Mouse (Mus musculus): Measurements from ENCODE around the gene Olfr1411. TPM values are rescaled to one million over a fixed set of nuclear protein-coding genes. Genes with fewer than 3 reads are reported as not detected.

Olfr1411 gene
- total RNA-seq (2017), result not detected in 2 replicates

DNA sequence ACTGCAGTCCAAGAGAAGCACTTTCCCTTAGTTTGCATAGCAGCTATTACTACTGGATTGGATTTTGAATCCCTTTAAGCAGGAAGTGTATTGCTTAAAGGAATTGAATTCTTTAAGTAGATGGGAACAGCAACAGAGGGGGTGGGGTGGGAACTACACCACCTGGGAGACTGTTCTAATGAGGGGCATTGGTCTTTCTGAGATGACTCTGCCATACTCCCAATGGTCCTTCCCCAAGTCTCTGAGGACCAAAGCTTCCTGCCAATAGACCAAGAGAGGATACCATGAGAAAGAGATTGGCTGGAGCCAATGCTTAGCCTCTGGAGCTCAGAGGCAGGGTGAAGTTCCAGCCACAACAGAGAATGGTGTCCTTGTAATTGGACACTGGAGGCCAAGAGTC lies at the start of gene Olfr1411:
Gene Olfr1411, plus strand, starts transcription at position 301 of the 400 bp plus-strand sequence.
- ATAC-seq (replicated peaks; ENCODE audit: low read depth, poor library complexity, severe bottlenecking), result no peak

DNA sequence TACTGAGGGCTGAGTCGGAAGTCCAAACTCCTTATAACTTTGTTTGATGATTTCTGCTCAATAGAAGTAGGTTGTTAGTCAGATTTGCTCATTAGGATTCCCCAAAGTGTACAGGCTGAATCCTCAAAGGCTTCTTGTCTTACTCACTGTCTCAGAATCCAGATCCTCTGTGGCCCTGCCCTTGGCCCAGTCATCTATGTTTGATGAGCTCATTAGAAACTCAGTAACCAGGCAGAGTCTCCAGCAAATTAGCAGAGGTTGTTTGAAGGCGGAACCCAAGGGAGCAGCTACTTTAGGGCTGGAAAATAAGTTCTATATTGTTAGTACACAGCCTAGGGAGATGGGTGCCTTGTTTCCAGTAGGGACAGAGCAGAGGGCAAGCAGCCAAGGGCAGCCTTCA lies 48.3 kb upstream of the Olfr1411 start:
- ATAC-seq (replicated peaks; ENCODE audit: low read depth, poor library complexity, severe bottlenecking), result no peak

DNA sequence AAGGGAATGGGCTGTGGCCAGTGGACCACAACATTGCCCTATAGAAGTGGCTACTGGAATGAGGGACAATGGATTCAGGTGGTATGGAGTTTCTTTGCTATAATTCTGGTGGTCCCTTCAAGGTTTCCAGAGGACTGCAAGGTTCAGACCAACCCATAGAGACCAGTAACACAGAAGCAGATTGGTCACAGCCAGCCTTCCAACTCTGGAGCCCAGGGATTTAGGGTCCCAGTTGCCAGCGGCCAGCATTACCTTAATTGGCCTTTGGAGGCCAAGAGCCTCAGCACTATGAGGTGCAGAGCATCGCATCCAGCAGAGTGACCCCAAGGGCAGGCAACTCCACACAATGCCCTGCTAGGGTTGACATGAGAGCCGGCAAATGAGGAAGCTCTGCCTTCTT lies 23.2 kb upstream of the Olfr1411 start, which contains the start of gene Olfr1413:
Gene Olfr1413, plus strand, starts transcription at position 301 of the 400 bp plus-strand sequence.
- ATAC-seq (replicated peaks; ENCODE audit: low read depth, poor library complexity, severe bottlenecking), result no peak

DNA sequence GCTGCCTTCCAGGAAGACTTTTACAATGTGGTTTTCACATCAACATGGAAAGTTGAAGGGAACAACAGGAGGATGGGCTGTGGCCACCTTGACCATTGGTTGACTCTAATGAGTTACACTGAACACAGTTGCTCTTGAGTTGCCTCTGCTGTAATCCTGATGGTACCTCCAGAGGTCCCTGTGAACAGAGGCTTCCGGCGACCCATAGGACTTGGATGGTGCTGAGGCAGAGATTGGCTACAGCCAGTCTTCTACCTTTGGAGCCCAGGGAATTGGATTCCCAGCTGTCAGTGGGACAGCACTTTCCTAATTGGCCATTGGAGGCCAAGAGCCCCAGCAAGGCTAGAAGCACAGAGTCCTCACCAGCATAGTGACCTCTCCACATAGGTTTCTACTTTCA lies 8.7 kb upstream of the Olfr1411 start, which contains the start of gene Olfr1412:
Gene Olfr1412, plus strand, starts transcription at position 301 of the 400 bp plus-strand sequence.
- ATAC-seq (replicated peaks; ENCODE audit: low read depth, poor library complexity, severe bottlenecking), result no peak

DNA sequence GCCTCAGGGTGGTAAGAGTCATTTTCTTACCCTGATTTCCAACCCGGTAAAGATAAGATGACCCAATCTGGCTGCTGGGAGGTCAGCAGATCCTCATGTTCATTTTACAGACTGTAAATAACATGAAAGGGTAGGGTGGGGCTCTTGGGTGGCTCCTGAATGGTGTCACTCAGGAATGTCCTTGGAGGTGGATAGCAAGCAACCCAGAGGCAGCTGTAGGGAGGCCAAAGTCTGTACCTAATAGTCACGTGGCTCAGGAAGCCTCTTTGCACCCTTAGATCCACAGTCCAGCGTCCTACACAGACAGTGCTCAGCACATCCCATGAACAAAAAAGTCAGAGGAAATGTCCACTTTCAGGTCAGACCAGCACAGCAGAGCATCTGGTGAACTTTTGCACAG lies 1.8 kb downstream of the Olfr1411 start:
- ATAC-seq (replicated peaks; ENCODE audit: low read depth, poor library complexity, severe bottlenecking), result no peak

DNA sequence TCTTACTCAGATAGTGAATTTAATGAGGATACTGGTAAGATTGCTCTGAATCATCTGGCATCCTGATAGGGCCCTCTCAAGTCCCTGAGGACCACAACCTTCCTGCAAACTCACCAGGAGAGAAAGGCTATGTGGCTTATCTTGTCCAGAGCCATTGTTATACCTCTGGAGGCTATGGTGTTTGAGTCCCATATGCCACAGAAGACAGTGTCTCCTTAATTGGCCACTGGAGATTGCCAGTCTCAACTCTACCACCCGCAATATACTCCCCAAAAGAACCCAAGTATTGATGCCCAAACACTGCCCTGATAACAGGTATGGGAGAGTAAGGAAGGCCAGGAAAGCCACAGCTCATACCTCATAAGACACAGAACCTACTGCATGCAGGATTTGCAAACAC lies 11.3 kb downstream of the Olfr1411 start, which contains the start of gene Olfr1410:
Gene Olfr1410, plus strand, starts transcription at position 301 of the 400 bp plus-strand sequence.
- no peak for ATAC-seq (replicated peaks; ENCODE audit: low read depth, poor library complexity, severe bottlenecking)

DNA sequence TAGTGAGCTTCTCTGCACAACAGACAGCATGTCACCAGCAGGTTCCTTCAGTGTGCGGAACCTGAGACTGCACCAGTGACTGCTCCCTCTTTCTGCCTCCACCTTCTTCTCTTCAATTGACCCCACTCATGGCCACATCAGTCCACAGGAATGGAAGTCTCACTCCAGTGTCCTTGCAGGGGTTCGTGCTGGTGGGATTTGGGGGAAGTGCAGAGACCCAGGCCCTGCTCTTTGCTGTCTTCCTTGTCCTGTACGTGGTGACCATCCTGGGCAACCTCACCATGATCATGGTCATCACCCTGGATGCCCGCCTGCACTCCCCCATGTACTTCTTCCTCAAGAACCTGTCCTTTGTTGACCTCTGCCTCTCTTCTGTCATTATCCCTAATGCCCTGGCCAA lies 13.5 kb downstream of the Olfr1411 start:
- no peak for ATAC-seq (replicated peaks; ENCODE audit: low read depth, poor library complexity, severe bottlenecking)

DNA sequence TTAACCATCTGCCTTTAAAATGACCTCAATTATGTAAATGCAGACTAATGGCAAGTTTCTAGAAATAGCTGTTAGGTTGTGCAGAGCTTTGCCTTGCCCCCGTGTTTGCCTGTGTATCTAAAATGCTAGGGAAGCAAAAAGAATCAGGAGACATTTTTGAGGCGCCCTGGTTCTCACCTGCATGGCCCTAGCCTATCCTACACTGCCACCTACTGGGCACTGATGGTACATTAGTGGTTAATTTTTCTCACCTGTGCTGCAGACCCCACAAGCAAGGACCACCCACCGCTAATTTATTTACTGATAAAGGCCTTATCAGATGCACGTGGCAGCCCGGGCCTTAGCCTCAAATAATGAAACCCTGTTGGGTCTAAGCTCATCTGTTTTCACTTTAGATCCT lies 16.8 kb downstream of the Olfr1411 start:
- ATAC-seq (replicated peaks; ENCODE audit: low read depth, poor library complexity, severe bottlenecking), result peak; percentile 74; the same call in 1 of the 2 replicates

DNA sequence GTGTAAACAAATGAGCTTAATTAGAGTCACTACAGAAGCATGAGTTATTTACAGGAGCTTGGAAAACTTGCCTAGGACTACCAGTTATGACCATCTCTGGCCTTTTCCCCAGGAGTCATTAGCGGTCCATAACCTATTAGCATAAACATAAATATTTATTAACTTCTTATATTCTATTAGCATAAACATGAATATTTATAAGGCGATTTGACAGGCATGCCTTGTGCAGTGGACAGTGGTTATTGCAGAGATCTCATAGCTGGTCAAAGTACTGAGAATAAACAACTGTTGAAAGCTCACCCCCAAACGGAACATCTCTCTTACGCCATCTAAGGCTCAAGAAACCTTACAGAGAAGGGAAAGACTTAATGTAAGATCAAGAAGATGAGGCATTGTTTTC lies 19.0 kb downstream of the Olfr1411 start:
- no peak for ATAC-seq (replicated peaks; ENCODE audit: low read depth, poor library complexity, severe bottlenecking)

DNA sequence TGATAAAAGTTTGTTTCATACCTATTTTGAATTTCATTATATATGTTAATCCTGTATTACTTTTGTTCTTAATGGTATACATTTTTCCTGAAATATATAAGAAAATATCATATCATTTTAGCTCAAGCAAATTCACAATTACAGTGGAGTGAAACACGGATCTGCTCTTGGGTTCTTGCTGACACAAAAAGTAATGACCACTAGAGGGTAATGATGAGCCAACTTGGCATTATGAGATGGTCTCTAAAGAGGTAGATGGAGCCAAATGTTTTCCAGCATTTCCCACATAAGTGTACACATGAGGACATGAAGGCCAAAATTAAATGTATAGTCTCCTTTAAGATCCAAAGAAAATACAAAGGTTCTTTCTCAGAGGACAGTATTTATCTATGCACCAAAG lies 20.3 kb downstream of the Olfr1411 start:
- 0 out of 2 replicates have a peak, but pooled peaks have one; percentile 35 for ATAC-seq (replicated peaks; ENCODE audit: low read depth, poor library complexity, severe bottlenecking)

DNA sequence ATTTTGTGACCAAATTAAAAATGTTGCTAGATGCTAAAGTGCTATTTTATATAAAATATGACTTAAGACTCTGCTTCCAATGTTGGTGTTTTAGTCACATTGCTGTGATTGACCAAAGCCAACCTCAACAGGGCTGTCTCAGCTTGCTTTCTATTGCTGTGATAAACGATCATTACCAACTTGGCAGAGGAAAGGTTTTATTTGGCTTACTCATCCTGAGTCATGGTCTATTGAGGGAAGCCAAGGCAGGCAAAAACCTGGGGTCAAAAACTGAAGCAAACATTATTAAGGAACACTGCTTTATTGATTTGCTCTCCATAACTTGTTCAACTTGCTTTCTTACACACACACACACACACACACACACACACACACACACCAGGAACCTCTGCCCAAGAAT lies 21.8 kb downstream of the Olfr1411 start:
- no peak for ATAC-seq (replicated peaks; ENCODE audit: low read depth, poor library complexity, severe bottlenecking)

DNA sequence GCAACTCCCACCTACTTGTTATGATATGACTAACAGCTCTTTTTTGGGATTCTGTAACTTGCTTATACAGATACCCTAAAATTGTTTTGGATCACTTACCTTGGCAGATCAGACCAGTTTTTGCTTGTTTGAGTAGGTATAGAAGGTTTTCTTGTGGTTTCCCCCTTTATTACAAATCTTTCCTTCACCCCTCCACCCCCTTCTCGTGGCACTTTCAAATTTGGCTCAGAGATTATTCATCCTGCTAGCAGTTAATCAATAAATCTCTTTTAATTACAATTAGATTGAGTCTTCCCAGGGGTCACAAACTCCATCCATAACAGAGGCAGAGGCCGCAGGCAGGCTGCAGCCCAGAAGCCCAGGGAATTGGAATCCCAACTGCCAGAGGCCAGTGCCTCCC lies 23.3 kb downstream of the Olfr1411 start, which contains the start of gene Olfr12:
Gene Olfr12, plus strand, starts transcription at position 301 of the 400 bp plus-strand sequence.
- ATAC-seq (replicated peaks; ENCODE audit: low read depth, poor library complexity, severe bottlenecking), result no peak

DNA sequence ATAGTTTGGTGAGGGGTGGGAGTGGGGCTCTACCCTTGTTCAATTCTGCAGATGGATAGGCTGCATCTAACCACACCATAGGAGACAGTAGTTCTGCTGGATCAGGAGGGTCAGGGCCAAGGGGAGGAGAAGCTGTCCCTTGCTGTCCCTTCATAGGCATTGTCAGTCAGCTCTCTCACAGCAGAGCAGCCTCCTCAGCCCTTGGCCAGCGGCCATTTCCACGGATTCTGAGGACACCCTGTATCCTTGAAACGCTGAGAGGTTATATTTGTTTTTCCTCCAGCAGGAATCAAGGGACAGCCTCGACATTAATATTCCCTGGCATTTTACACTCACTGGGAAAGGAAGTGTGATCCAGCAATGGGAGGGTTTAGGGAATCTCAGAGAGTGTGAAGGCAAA lies 24.1 kb downstream of the Olfr1411 start:
- ATAC-seq (replicated peaks; ENCODE audit: low read depth, poor library complexity, severe bottlenecking), result no peak

DNA sequence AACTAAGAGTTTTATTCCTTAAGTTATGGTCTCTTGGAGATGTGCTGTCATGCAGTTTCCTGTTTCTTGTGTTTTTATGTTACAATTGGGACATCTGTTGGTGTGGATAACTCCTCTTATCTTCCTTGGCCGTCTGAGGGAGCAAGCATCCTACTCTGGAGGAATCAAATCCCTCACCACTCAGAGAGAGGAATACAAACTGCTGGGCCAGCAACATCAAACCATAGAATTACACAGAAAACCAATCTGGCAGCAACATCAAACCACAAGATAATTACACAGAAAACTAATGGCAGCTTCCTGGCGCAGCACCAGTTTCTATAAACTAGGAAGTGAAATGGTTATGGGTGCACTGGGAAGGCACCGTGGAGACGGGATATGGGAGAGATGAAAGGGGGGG lies 34.0 kb downstream of the Olfr1411 start:
- peak; percentile 83 for ATAC-seq (replicated peaks; ENCODE audit: low read depth, poor library complexity, severe bottlenecking)

DNA sequence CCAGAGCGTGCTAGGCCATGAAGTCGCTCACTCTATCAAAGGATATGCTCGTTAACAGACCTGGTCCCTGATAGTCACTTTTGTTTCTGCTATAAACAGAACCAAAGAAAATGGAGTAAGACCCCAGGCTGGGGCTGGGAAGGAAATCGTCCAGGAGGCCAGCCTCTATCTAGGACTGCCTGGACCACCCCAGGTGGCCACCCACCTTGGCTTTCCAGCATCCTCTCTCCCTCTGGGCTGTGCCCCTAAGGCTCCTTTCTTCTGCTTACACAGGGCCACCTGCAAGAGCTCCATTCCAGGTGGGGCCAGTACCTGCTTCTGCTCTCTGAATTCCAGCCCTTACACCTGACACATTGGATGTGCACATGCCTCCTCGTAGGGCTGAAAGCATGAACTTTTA lies 38.0 kb downstream of the Olfr1411 start:
- no peak for ATAC-seq (replicated peaks; ENCODE audit: low read depth, poor library complexity, severe bottlenecking)

DNA sequence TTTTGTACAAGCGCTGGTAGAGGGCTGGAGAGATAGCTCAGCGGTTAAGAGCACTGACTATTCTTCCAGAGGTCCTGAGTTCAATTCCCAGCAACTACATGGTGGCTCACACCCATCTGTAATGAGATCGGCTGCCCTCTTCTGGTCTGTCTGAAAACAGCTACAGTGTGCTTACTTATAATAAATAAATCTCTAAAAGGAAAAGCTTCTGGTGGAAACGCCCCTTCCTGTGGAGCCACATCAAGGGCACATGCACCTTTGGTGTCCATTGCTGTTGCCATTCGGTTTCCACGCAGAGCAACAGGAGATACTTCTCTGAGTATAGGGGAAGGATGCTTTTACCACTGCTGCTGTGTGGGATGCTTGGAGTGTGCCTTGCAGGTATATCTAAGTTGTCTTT lies 38.7 kb downstream of the Olfr1411 start:
- ATAC-seq (replicated peaks; ENCODE audit: low read depth, poor library complexity, severe bottlenecking), result no peak

DNA sequence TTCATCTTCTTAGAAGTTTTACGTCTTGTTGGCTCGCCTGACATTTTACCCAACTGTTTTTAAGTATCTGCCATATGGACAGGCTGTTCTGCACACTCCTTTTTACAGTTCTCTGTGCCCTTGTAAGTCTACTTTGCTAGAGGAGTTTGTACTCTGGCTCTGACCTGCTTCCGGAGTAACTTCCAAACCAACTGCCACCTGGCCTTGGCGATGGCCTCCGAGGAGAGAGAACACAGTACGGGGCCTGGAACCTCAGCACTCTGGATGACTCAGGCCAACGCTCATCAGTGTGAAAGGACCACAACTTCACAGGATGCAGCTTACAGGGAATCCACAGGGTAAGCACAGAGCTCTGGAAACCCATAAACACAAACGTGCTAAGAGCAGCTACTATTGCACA lies 39.5 kb downstream of the Olfr1411 start:
- no peak for ATAC-seq (replicated peaks; ENCODE audit: low read depth, poor library complexity, severe bottlenecking)

DNA sequence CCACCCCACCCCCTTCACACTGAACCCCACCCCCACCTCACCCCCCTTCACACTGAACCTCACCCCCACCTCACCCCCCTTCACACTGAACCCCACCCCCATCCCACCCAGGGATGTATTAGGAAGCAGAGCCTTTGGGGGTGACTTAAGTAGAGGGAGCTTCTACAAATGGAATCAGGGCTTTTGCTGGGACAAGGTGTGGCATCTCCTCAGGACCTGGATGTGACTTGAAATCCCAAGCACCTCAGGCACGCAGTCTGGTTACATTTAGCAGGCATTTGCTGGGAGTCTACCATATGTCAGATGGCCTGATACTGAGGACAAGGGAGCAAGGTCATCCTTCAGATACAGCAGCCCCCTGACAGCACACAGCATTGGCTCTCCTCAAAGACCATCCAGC lies 40.4 kb downstream of the Olfr1411 start:
- no peak for ATAC-seq (replicated peaks; ENCODE audit: low read depth, poor library complexity, severe bottlenecking)

DNA sequence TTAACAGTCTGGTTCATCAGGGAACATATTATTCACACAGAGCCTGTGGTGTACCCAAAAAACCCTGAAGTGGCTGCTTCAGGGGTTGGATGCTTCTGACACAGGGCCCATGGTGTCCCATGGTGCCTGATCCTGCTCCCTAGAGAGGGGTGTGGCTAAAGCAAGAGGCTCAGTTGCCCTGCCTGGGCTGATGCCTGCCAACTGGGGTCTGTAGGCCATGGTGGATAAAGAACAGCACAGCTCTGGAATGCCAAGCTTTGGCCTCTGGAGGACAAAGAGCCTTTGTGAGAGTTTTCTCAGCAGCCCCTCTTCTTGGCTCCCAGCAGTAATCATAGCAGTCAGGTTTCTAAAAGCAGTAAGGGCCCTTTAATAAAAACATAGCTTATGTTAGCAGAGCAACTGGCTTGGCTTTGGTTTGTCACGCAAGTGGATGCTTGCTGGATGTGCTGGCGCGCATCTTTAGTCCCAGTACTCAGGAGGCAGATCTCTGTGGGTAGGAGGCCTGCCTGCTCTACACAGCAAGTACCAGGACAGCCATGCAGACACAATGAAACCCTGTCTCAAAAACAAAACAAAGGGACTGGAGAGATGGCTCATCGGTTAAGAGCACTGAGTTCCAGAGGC lies 40.9 kb downstream of the Olfr1411 start:
- no peak for ATAC-seq (replicated peaks; ENCODE audit: low read depth, poor library complexity, severe bottlenecking)

DNA sequence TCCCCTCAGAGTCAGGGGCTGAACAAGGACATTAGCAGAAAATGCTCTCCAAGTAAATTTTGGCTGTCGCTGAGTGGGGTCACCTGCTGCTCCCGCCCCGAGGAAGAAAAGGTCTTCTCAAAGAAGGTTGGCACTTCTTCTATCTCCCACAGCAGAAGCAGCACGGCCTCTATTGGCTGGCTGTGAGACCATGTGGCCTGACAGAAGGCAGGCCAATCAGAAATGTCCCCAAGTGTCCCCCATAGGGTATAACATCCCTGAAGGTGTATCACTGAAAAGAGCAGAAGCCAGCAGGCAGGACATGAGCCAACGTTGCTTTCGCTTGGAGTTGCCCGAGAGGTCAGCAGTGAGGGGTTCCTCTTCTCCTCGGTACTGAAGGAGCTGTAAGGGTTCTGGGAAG lies 41.8 kb downstream of the Olfr1411 start:
- no peak for ATAC-seq (replicated peaks; ENCODE audit: low read depth, poor library complexity, severe bottlenecking)

DNA sequence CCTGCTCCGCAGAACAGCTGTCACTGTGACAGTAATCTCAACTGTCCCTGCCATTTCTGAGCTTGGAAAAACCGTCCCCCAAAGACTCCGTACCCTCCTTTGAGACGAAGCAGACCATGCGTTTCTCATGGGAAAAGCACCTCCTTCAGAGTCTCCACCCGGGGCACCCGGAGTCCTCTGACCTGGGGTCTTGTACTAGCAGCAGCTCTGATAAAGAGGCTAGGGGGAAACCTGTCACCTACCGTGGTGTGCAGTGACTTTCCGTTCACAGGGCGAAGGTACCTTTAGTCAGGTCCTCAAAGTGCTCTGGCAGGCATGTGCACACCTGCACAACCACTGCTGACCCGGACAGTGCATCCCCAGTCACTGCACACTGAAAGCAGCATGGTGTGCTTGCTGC lies 42.5 kb downstream of the Olfr1411 start:
- no peak for ATAC-seq (replicated peaks; ENCODE audit: low read depth, poor library complexity, severe bottlenecking)

DNA sequence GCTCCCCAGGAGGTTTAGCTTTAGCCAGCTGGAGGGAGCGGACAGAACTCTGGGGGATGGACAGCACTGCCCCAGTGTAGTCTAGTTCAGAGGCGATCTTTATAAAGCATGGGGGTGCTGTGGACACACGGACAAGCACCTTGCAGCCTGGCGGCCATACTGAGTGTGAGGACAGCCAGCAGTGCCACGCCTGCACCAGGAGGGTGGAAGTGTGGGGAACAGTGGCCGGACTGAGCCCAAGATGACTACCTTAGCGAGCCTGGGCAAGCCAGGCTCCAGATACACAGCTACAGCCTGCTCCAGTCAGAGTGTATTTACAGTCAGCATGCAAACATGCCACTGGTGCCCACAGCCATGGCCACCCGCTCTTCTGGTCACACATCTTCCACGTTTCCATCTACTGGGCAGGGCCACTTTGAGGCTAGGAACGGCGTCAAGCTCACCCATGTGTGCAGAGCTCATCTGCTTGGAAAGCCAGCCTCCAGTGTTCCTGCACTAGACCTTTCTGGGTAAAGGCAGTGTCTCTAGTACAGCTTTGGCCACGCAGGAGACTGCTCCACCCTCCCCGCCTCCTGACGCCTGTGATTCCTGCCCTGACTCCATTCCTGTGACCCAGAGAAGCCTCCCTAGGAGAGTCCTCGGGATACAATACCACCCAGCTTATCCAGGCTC lies 43.4 kb downstream of the Olfr1411 start:
- no peak for ATAC-seq (replicated peaks; ENCODE audit: low read depth, poor library complexity, severe bottlenecking)
